Mouse (Mus musculus): Measurements from ENCODE around the gene Lrriq3.

Lrriq3 gene

DNA sequence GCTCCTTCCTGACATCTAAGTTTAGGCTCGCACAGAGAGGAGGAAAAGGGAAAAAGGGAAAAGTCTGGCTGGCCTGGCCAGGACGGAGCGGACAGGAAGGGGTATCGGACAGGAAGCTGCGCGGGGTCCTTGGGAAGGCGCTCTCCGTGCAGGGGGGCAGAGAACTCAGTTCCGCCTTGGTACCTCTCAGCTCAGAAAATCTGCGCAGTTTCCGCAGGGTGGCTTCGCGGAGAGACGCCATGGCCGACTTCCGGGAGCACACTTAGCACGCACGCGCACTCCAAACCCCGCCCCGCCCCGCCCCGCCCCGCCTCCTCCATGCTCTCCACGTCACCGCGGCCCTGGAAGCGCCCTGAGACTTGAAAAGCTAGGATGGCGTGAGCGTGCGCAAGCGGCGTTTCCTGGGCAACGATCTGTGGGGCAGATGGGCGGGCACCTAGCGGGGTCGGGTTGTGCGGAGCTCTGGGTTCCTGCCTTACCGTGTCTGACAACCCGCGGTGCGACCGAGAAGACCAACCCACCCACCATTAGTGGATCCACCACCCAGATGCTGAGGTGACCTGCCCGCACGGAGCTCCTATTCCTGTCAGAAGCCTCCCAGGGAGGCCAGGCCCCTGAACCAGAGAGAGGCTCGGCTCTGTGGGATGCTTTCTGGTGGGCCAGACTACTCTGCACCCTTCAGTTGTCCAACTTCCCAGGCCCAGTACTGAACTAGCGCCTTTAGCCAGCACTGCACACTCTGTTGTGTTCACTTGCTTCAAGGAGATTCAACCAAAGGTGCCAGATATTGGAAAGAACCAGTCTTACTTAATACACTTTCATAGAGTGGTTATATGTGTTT is at the start of gene Lrriq3, which contains the start of gene Fpgt:
TSS of gene Lrriq3 (plus strand) at position 319 of the 841 bp plus-strand sequence.
TSS of gene Fpgt (minus strand) at position 288 of the 841 bp plus-strand sequence.
- DNase-seq (ENCODE audit: low read depth, low spot score): peak; percentile 93

DNA sequence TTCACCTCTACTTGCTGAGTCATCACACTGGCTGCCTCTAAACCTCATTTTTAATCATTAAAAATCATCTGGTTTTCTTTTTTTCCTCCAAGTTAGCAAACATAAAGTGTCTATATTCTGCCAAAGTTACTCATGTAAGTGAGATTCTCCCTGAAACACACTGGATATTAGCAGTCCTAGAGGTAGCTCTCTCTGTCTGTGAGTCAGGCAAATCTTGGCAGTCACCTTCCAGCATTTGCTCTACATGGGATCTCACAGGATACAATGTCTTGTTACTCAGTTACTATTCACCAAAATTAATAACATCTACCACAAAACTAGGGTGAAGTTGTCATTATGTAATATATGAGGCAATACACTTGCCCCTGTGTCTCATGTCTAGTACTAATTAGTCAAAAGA is 41.2 kb upstream of the Lrriq3 start:
- no peak for DNase-seq (ENCODE audit: low read depth, low spot score)

DNA sequence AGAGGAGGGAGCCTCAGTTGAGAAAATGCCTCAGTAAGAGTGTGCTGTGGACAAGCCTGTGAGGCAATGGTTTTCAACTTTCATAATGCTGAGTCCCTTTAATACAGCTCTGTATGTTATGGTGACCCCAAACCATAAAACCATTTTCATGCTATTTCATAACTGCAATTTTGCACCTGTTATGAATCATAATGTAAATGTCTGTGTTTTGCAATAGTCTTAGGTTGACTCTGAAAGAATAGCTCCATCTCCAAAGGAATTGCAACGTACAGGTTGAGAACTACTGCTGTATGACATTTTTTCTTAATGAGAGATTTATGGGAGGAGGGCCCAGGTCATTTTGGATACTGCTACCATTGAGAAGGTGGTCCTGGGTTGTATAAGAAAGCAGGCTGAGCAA is 40.0 kb upstream of the Lrriq3 start:
- no peak for DNase-seq (ENCODE audit: low read depth, low spot score)

DNA sequence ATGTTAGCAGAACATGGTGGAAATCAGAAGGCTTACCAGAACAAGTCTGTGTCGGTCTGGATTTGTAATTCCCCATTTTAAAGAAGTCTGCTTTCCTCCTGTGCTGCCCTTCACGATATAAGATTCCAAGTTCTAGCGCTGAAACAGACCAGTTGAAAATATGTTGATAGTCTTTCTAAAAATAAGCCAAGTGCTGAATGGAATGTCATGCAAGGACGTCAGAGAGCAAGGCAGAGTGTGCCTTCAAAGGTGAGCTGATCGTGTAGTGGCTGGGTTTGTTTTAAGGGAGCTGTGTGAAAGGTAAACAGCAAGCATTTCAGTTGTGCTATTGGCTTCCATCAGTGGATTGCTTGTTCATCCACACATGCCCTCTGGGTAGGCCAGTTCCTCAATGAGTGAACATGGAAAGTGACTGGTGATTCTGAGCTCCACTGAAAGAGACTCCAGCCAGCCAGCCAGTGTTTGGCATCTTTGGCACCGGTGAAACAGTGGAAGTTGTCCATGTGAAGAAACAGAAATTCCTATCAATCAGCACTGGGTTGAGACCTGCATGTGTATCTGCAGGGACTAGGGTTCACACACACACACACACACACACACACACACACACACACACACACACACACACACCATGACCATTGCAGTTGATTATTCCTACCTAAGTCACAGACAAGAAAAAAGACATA is 37.9 kb upstream of the Lrriq3 start, which contains the start of gene Tnni3k:
TSS of gene Tnni3k (minus strand) at position 177 of the 686 bp plus-strand sequence.
- no peak for DNase-seq (ENCODE audit: low read depth, low spot score)

DNA sequence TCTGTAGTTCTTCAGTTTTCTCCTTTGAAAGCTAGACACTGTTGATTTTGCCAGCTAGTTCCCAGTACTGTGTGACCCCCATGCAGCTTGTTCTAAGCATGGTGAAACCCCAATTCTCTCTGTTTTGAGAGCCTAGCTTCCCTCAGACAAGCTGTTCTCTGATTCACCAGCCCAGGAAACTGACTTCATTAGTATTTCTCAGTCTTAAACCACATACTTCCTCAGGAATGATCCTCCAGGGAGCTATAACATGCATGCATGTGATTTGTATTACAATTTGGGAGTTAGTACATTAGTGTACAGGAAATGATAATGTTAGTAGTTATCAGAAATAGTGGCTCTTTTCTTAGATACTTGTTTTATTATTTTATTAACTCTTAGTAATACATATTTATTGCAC is 36.6 kb upstream of the Lrriq3 start:
- no peak for DNase-seq (ENCODE audit: low read depth, low spot score)

DNA sequence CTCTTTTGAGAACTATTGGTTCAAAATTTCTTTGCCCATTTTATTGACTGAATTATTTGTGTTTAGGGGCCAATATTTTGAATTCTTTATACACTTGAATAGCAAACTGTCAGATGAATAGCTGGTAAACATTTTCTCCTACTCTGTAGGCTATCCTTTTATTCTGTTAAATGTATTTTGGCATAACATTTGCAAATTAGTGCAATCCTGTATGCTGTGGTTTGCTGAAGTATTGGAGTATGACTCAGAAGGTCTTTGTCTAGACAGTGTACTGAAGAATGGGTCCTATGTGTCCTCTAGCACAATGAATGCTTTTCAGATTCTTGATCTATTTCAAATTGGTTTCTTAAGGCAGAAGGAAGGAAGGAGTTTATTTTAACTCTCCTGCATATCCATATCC is 35.7 kb upstream of the Lrriq3 start:
- DNase-seq (ENCODE audit: low read depth, low spot score): no peak

DNA sequence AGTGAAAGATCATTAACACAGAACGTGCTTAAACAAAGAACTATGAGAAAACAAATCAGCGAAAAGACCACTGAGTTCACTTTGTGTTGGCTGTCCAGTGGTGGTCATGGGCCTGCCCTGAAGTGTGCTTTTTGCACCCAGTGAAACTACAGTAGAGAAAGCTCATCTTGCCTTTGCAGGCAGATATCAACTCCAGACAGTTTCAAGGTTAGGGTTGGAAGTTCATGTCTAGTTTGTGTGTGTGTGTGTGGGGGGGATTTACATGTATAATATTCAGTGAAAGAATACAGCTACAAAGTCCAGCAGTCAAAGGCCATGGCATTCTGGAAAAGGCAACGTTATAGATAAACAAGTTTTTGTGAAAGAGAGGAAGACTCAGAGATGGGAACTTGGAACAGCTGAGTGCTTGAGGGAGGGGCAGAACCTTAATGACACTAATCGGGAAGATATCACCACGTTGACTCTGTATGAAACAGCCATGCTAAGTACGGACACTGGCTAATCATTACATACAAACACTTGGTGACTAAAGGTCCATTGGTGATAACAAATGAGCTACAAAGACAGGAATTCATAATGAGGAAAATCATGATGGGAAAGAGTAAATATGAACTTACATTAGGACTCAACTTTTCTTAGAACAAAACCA is 34.3 kb upstream of the Lrriq3 start:
- no peak for DNase-seq (ENCODE audit: low read depth, low spot score)

DNA sequence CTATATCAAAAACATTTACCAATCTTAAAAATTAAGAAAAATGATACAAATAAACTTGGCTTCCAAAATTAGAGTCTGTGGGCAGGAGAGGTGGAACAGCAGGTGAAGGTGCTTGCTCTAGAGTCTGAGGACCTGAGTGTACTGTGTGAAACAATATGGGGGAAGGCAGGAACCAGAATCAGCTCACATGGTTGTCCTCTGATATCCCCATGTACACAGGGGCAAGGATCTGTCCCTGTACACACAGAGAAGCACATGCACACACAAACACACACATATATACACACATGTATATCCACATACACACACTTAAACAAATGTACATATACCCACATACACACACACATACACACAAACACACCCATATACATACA is 33.8 kb upstream of the Lrriq3 start:
- no peak for DNase-seq (ENCODE audit: low read depth, low spot score)

DNA sequence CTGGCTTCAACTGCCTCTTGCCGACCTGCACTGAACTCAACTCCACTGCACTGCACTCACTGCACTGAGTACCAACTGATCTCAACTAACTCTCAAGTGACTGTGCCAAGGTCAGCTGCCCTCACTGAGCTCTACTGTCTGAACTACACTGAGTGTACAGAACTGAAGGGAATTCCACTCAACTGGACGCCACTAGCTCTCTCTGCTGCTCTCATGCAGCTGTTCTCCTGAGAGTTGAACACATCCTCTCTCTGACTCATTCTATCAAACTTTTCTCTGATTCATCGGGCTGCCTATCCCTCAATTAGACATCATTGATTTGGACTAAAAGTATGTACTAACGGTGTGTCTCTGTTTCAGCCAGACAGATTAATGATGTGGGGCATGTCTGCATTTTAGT is 15.3 kb upstream of the Lrriq3 start:
- DNase-seq (ENCODE audit: low read depth, low spot score): no peak

DNA sequence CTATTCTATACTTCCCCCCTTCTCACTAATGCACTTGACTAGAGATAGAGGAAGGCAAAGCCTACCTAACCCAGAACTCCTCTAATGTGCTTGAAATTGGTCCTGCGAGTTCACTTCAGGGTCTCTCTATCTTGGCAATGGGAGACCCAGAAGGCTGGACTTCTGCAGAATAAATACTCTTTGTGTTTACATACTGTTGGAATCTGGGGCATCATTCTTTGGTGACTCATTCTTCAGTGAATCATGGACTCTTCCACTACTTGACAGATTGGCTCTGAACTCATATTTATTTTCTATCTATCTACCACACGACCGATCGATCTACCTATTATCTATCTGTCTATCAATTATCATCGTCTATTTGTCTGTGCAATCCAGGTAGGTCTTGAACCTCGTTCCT is 1.2 kb upstream of the Lrriq3 start:
- DNase-seq (ENCODE audit: low read depth, low spot score): no peak

DNA sequence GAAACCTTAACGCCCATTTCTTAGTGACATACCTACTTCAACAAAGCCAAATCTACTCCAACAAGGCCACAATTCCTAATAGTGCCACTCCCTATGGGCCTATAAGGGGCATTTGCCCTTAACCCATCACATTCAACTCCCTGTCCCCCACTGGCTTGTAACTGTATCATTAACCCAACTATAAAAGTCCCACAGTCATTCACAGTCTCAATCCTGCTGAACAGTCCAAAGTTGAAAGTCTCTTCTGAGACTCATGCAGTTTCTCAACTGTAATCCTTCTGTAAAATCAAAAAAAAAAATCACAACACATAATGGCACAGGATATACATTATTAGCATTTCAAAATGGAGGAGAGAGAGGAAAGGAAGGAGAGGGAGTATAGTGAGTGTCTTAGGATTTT is 6.0 kb downstream of the Lrriq3 start:
- DNase-seq (ENCODE audit: low read depth, low spot score): no peak

DNA sequence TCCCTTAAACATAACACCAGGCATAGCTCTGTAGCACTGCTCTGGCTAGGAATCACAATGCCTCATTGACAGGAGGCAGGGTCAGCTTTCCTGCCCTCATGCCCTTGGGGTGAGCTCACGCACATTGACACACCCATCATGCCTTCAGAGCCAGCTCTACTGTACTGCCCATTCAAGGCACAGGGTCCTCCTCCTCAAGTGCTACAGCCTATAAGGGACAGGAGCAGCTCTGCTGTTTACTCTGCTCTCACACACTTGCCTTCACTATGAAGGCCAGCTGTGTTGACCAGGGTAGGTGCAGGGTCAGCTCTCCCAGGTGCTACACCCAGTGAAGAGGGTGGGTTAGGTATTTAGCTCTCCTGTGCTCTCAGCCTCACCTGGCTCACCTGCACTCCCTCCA is 12.7 kb downstream of the Lrriq3 start:
- DNase-seq (ENCODE audit: low read depth, low spot score): no peak

DNA sequence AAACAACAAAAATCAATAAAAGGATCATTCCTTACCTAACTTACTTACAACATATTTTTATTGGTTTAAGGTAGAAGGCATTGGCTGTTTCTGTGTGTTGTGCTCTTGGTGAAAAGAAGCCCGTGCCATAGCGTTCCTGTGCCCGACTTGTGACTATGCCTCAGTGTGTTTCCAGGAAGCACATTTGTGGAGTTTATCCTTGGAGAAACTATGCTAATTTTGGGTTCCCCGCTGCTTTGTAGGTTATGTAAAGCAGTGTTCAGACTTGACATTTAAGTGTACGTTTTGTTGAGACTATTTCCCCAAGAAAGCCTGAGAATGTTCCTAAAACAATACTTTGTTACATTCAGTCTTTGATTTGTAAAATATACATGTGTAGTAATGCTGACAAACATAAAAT is 44.5 kb downstream of the Lrriq3 start:
- no peak for DNase-seq (ENCODE audit: low read depth, low spot score)

DNA sequence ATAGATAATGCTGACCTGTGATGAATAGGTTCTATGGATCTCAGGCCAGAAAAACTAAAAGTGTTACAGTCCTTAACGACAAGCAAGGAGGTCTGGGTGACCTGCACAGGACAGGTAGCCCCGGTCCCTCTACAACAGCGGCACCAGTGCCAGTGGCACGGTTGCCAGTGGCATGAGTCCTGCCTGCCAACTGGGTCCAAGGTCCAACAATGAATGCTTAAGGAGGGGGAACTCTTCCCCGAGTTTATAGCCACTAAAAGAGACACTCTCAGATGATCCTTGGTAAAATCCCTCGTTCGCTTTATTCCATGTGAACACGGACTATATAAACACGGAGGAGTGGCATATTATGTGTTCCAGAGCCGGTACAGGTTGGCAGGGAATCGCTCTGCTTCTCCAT is 47.8 kb downstream of the Lrriq3 start:
- DNase-seq (ENCODE audit: low read depth, low spot score): no peak

DNA sequence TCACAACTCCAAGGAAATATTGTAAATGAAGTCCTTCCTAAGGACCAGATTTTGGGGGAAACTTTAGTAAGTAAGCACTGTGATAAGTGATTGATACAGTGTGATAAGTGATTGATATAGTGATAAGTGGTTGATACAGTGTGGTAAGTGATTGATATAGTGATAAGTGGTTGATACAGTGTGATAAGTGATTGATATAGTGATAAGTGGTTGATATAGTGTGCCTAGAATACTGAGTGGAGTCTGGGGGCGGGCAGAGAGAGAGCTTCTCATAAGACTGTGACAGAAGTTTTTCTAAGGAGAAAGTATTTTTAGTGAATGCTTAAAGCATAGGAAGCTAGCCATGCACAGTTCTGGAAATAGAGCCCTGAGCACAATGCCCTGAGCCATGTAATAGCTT is 51.1 kb downstream of the Lrriq3 start:
- no peak for DNase-seq (ENCODE audit: low read depth, low spot score)

DNA sequence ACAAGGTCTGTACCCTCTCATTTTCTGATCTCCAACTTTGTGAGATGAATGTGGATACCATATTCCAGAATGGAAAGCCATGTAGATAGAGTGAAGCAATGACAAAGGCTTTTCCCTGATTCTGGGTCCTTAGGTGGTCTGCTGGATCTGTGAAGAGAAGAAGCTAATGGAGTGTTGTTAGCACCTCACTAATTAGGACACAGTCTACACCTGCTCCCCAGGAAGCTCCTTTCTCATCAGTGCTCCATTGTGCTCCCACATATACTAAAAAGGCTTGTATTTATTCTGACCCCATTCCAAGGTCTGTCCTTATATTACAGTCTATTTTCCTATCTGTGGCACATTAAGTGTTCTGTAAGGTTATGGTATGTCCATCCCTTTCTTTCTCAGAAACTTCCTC is 68.6 kb downstream of the Lrriq3 start:
- DNase-seq (ENCODE audit: low read depth, low spot score): no peak

DNA sequence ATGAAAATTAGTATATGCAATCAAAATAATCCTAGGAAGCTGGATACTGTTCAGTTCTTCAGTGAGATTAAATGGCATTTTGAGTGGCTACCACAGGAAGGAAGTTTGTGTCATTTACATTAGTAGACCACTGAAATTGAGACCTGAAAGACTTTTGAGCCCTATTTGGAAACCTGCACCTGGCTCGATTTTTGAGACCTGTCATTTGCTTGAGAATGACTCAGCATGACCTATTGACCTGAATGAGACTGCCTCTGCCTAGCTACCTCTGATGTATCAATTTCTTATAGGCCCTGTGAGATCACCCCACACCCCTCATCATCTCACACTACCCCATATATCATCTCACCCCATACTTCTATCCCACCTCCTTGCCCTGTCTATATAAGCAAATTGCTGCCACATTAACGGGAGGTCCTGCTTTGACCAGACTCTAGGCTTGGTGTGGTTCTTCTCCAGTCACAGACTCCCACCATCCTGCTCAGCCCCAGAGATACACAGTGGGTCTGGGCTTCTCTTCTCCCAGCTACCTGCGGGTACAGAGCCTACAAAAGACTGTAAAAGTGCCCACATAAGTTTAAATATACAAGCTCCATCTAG is 87.2 kb downstream of the Lrriq3 start:
- DNase-seq (ENCODE audit: low read depth, low spot score): no peak

DNA sequence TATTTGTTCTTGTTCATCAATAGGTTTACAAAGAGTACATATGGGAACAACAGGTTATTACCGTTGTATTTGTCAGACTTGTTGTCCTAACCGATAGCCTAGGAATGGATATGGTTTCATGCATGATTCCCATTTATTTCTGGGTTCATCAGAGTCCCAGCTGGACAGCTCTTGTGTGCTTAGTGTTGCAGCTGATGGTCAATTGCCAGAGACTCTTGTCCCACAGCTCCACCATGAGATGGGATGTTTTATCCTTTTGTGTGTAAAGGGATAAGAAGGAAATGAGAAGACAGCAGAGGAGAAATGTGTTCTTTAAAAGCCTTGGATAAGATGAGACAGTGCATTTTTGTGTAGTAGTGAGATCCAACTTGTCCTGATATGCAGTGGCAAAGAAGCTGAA is 93.2 kb downstream of the Lrriq3 start:
- DNase-seq (ENCODE audit: low read depth, low spot score): no peak

DNA sequence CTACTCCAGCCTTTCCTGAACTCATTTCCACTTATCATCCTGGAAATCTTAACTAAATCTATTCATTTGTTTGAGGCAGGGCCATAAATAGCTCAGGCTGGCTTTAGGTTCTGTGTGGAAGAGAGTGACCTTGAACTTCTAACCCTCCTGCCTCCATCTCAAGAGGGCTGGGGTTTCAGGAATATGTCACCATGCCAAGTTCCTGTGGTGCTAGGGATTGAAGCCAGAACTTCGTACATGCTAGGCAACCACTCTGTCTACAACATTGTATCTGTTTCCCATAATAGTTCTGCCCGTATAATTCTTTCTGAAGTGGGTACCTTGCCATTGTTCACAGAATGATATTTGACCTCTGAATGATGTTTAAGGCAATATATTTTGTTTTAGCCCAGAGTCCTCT is 95.6 kb downstream of the Lrriq3 start:
- no peak for DNase-seq (ENCODE audit: low read depth, low spot score)

DNA sequence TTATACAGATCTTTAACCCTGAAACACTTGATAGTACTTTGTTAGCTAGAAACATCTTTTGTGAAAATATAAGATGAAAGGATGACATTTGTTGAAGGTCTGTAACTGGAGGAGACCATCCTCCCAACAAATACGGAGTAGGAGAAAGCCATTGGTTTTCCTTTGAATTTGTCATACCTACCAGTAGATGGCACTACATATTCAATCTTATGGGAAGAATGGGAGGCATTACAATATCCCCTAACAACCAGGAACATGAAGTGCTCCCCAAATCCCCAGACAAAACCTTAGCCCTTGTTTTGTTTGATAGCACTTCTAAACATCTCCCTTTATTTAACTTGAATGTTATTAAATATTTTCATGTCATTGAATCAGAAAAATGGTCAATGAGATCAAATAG is 141.7 kb downstream of the Lrriq3 start:
- peak; percentile 30 for DNase-seq (ENCODE audit: low read depth, low spot score)

DNA sequence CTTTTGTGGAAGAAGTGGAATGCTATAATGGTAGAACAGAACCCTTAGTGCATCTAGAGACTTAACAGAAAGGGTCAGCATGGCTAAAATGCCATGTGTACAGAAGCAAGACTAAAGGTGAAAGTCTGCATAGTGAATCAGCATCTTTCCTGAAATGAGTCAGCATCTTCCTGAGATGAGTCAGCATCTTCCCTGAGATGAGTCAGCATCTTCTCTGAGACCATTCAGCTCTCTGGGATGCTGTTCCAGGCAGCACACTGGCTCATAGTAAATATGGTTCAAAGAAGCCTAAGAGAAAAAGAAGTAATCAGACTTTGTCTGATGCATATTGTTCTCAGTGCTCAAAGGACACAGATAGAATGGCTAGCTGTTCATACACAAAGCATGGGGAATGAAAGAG is 142.3 kb downstream of the Lrriq3 start:
- no peak for DNase-seq (ENCODE audit: low read depth, low spot score)
